In genomic region chr11:78181830-78182357, GRCm38 (mm10) we compare ENCODE assay signal across 10 mouse cellular contexts. TPM values are rescaled to one million over a fixed set of nuclear protein-coding genes. Genes with fewer than 3 reads are reported as not detected.
A peak's percentile ranks its signal among the peaks of the same experiment; 100 is the strongest.
DNase-seq lines count a peak whose midpoint lies in the region; ATAC-seq and TF ChIP-seq lines count a peak whose summit lies in the region.
"Had no signal": no experiment of that assay in that cellular context is flagged by ENCODE, and none has a peak within 500 bp of the region (broad histone marks: within the 10 kb centered on the region; RNA-seq: fewer than 3 reads in every experiment).

No protein-coding gene starts in this region.

- no peak overlapping the region for H3K27ac ChIP-seq in heart, embryonic 13.5 days (replicated peaks)
- peak overlapping the region; percentile 89 for H3K27ac ChIP-seq in MEL (ENCODE audit: control insufficient read depth, low read depth, low read length)
- H3K27ac ChIP-seq in hindbrain, embryonic 14.5 days, result no peak overlapping the region
- H3K27ac ChIP-seq in midbrain, embryonic 12.5 days (replicated peaks), result no peak overlapping the region

- no peaks in the 10 kb centered on the region for H3K27me3 ChIP-seq in heart, embryonic 13.5 days (replicated peaks)
- no peaks in the 10 kb centered on the region for H3K27me3 ChIP-seq in MEL (ENCODE audit: control insufficient read depth in 1 of 2, insufficient read depth in 2 of 2, low read length in 2 of 2)
- peaks cover 3% of the 10 kb centered on the region; the same call in 1 of the 2 replicates for H3K27me3 ChIP-seq in hindbrain, embryonic 14.5 days (ENCODE audit: control insufficient read depth, insufficient read depth, low read length)
- 0 out of 2 replicates have a peak, but pooled peaks cover 3% of the 10 kb centered on the region for H3K27me3 ChIP-seq in midbrain, embryonic 12.5 days

- no peak for ATAC-seq in heart, embryonic 13.5 days (ENCODE audit: extremely low read depth, insufficient number of reproducible peaks, low FRiP score, low TSS enrichment)
- ATAC-seq in hindbrain, embryonic 14.5 days (ENCODE audit: low FRiP score), result no peak
- no peak for ATAC-seq in midbrain, embryonic 12.5 days (ENCODE audit: low FRiP score, low read depth)

- H3K9ac ChIP-seq in heart, embryonic 13.5 days, result peak overlapping the region; percentile 92
- H3K9ac ChIP-seq in MEL (ENCODE audit: control insufficient read depth, low read depth, low read length, poor library complexity, severe bottlenecking), result peak overlapping the region; percentile 91
- H3K9ac ChIP-seq in hindbrain, embryonic 14.5 days, result peak overlapping the region; percentile 86
- H3K9ac ChIP-seq in midbrain, embryonic 12.5 days (replicated peaks), result peak overlapping the region; percentile 81; the same call in 1 of the 2 replicates

- peak overlapping the region; percentile 86 for H3K4me2 ChIP-seq in heart, embryonic 13.5 days
- H3K4me2 ChIP-seq in hindbrain, embryonic 14.5 days (replicated peaks), result peak overlapping the region; percentile 79
- peak overlapping the region; percentile 77 for H3K4me2 ChIP-seq in midbrain, embryonic 12.5 days (replicated peaks)

- H3K4me1 ChIP-seq in heart, embryonic 13.5 days, result peaks cover 49% of the 10 kb centered on the region
- H3K4me1 ChIP-seq in MEL (ENCODE audit: control insufficient read depth in 1 of 2, insufficient read depth in 2 of 2, low read length in 2 of 2), result peaks cover 4 to 16% of the 10 kb centered on the region in 2 experiments; a peak in 3 of 4 replicates
- peaks cover 40% of the 10 kb centered on the region for H3K4me1 ChIP-seq in hindbrain, embryonic 14.5 days (replicated peaks; ENCODE audit: control insufficient read depth, insufficient read depth, low read length)
- H3K4me1 ChIP-seq in midbrain, embryonic 12.5 days, result peaks cover 44% of the 10 kb centered on the region

- peaks cover 34% of the 10 kb centered on the region for H3K36me3 ChIP-seq in heart, embryonic 13.5 days
- H3K36me3 ChIP-seq in MEL (ENCODE audit: control insufficient read depth in 1 of 2, insufficient read depth in 2 of 2, low read length in 2 of 2), result peaks cover 12 to 34% of the 10 kb centered on the region in 2 experiments
- H3K36me3 ChIP-seq in hindbrain, embryonic 14.5 days (replicated peaks; ENCODE audit: control insufficient read depth, insufficient read depth), result peaks cover 34% of the 10 kb centered on the region
- H3K36me3 ChIP-seq in midbrain, embryonic 12.5 days, result peaks cover 30% of the 10 kb centered on the region

- no peaks in the 10 kb centered on the region for H3K9me3 ChIP-seq in heart, embryonic 13.5 days
- H3K9me3 ChIP-seq in MEL (replicated peaks; ENCODE audit: insufficient read depth, low read length), result no peaks in the 10 kb centered on the region
- H3K9me3 ChIP-seq in hindbrain, embryonic 14.5 days (ENCODE audit: control insufficient read depth, low read length), result no peaks in the 10 kb centered on the region
- no peaks in the 10 kb centered on the region for H3K9me3 ChIP-seq in midbrain, embryonic 12.5 days

- TF ChIP-seq RAD21 in MEL (IDR thresholded peaks at IDR 0.05; ENCODE audit: low read depth, low read length), result no peak

- peaks cover 32% of the 10 kb centered on the region for H3K79me2 ChIP-seq in MEL (ENCODE audit: control insufficient read depth, insufficient read depth, low read length, poor library complexity)

- peak in 1 of 2 experiments; percentile 13; a peak in 3 of 4 replicates for TF ChIP-seq POLR2A in MEL (IDR thresholded peaks at IDR 0.05; ENCODE audit: control insufficient read depth in 1 of 2, insufficient read depth in 1 of 2, low read depth in 1 of 2, low read length in 2 of 2, poor library complexity in 1 of 2)

- peak overlapping the region; percentile 73 for H3K4me3 ChIP-seq in heart, embryonic 13.5 days
- peak overlapping the region; percentile 62 to 72 for H3K4me3 ChIP-seq in MEL (ENCODE audit: control insufficient read depth in 1 of 2, insufficient read depth in 1 of 2, low read depth in 2 of 2, low read length in 2 of 2)
- peak overlapping the region; percentile 79 for H3K4me3 ChIP-seq in hindbrain, embryonic 14.5 days (replicated peaks; ENCODE audit: low read length)
- peak overlapping the region; percentile 65 for H3K4me3 ChIP-seq in midbrain, embryonic 12.5 days

- no peak for TF ChIP-seq EP300 in MEL (IDR thresholded peaks at IDR 0.05; ENCODE audit: low read depth in 1 of 2, low read length in 2 of 2)

- no peak for TF ChIP-seq CTCF in MEL (IDR thresholded peaks at IDR 0.05 in 2 of 3, conservative IDR thresholded peaks at IDR 0.05 in 1 of 3; ENCODE audit: control insufficient read depth in 1 of 3, insufficient read depth in 1 of 3, low read depth in 2 of 3, low read length in 3 of 3, poor library complexity in 1 of 3, severe bottlenecking in 1 of 3)

- WGBS in heart, embryonic 13.5 days, result 35% methylated on average over 2 of the region's 2 CpGs
- 44% methylated on average over 2 of the region's 2 CpGs for WGBS in hindbrain, embryonic 14.5 days
- WGBS in midbrain, embryonic 12.5 days, result 54% methylated on average over 2 of the region's 2 CpGs

- no peak for DNase-seq in heart, adult 8-10 months (ENCODE audit: low spot score)
- DNase-seq in MEL (ENCODE audit: low read depth, low spot score), result peak; percentile 52
- no peak for DNase-seq in hindbrain, embryonic 14.5 days (ENCODE audit: low spot score)
- DNase-seq in ovary, adult 18-20 months (ENCODE audit: low spot score), result no peak
- no peak for DNase-seq in kidney, adult 8-10 months
- no peak for DNase-seq in right cerebral cortex, adult 18-20 months
- DNase-seq: cerebellum, postnatal 14 days; lung, postnatal 10 days had no signal

TF ChIP-seq in MEL, 35 proteins besides CTCF, POLR2A, EP300 and RAD21 (continues in another document):
- no peak for TF ChIP-seq TCF12 (IDR thresholded peaks at IDR 0.05; ENCODE audit: low read depth, low read length)
- no peak for TF ChIP-seq CHD2 (IDR thresholded peaks at IDR 0.05; ENCODE audit: low read length)
- TF ChIP-seq POLR2AphosphoS5 (IDR thresholded peaks at IDR 0.05; ENCODE audit: borderline replicate concordance, low read depth, low read length), result no peak
- no peak; the same call in 1 of the 2 replicates for TF ChIP-seq POLR2AphosphoS2 (IDR thresholded peaks at IDR 0.05; ENCODE audit: low read length)
- 0 out of 2 replicates have a peak, but pooled peaks have one; percentile 22 for TF ChIP-seq ZMIZ1 (IDR thresholded peaks at IDR 0.05; ENCODE audit: low read depth, low read length)
- no peak for TF ChIP-seq USF2 (IDR thresholded peaks at IDR 0.05; ENCODE audit: borderline replicate concordance in 1 of 2, insufficient read depth in 1 of 2, low read depth in 1 of 2, low read length in 2 of 2)
- TF ChIP-seq JUND (IDR thresholded peaks at IDR 0.05; ENCODE audit: low read depth, low read length), result no peak
- TF ChIP-seq MAZ (IDR thresholded peaks at IDR 0.05; ENCODE audit: low read depth, low read length), result no peak
- TF ChIP-seq NELFE (IDR thresholded peaks at IDR 0.05; ENCODE audit: low read depth, low read length), result no peak

RNA-seq across cellular contexts. Expression of gene Rpl23a, which starts 1.5 kb away (rescaled TPM):
- 833 and 868 TPM in 2 replicates for polyA plus RNA-seq in heart, embryonic 13.5 days (2015; fragmentation: Nextera tagmentation; extraction: Ambion mirVana)
- total RNA-seq in heart, adult 8-10 months (2022), result 100 to 1,000 TPM; 760 to 870 (median 833) TPM
- 3,920 and 4,112 TPM in 2 replicates for total RNA-seq in MEL (2012; rRNA removed)
- polyA plus RNA-seq in MEL (2012; ENCODE audit: insufficient read depth in 1 of 2, insufficient read length in 2 of 2, low read depth in 1 of 2, low replicate concordance in 2 of 2, missing spikeins in 1 of 2), result 1,000 to 10,000 TPM in 1 of 2 experiments, not detected in 1; 2,892 TPM
- 880 and 1,029 TPM in 2 replicates for polyA plus RNA-seq in hindbrain, embryonic 14.5 days (2014; fragmentation: Nextera tagmentation; extraction: Ambion mirVana)
- polyA plus RNA-seq in midbrain, embryonic 12.5 days (2016; fragmentation: Nextera tagmentation; extraction: Ambion mirVana), result 905 and 958 TPM in 2 replicates

RNA-seq across cellular contexts. Expression of gene Tlcd1, which starts 5.4 kb away (rescaled TPM):
- polyA plus RNA-seq in heart, embryonic 13.5 days (2015; fragmentation: Nextera tagmentation; extraction: Ambion mirVana), result 14.3 and 14.7 TPM in 2 replicates
- total RNA-seq in heart, adult 8-10 months (2022), result 1 to 10 TPM; 2.9 to 7.1 (median 5.0) TPM
- 16.2 and 28.3 TPM in 2 replicates for total RNA-seq in MEL (2012; rRNA removed)
- 10 to 100 TPM in 1 of 2 experiments, not detected in 1; 23.3 TPM for polyA plus RNA-seq in MEL (2012; ENCODE audit: insufficient read depth in 1 of 2, insufficient read length in 2 of 2, low read depth in 1 of 2, low replicate concordance in 2 of 2, missing spikeins in 1 of 2)
- 13.4 and 16.6 TPM in 2 replicates for polyA plus RNA-seq in hindbrain, embryonic 14.5 days (2014; fragmentation: Nextera tagmentation; extraction: Ambion mirVana)
- 6.0 and 8.0 TPM in 2 replicates for polyA plus RNA-seq in midbrain, embryonic 12.5 days (2016; fragmentation: Nextera tagmentation; extraction: Ambion mirVana)

RNA-seq across cellular contexts. Expression of gene Nek8, which starts 5.4 kb away (rescaled TPM):
- 12.7 and 13.2 TPM in 2 replicates for polyA plus RNA-seq in heart, embryonic 13.5 days (2015; fragmentation: Nextera tagmentation; extraction: Ambion mirVana)
- 1 to 10 TPM; 2.0 to 3.2 (median 2.3) TPM for total RNA-seq in heart, adult 8-10 months (2022)
- total RNA-seq in MEL (2012; rRNA removed), result 6.0 and 7.5 TPM in 2 replicates
- polyA plus RNA-seq in MEL (2012; ENCODE audit: insufficient read depth in 1 of 2, insufficient read length in 2 of 2, low read depth in 1 of 2, low replicate concordance in 2 of 2, missing spikeins in 1 of 2), result 10 to 100 TPM in 1 of 2 experiments, not detected in 1; 10.1 TPM
- polyA plus RNA-seq in hindbrain, embryonic 14.5 days (2014; fragmentation: Nextera tagmentation; extraction: Ambion mirVana), result 4.6 and 6.0 TPM in 2 replicates
- 8.2 and 9.4 TPM in 2 replicates for polyA plus RNA-seq in midbrain, embryonic 12.5 days (2016; fragmentation: Nextera tagmentation; extraction: Ambion mirVana)

RNA-seq across cellular contexts. Expression of gene Rab34, which starts 6.3 kb away (rescaled TPM):
- 57.5 and 60.9 TPM in 2 replicates for polyA plus RNA-seq in heart, embryonic 13.5 days (2015; fragmentation: Nextera tagmentation; extraction: Ambion mirVana)
- total RNA-seq in heart, adult 8-10 months (2022), result 1 to 10 TPM; 6.8 to 8.7 (median 8.1) TPM
- 20.8 TPM in 2 replicates for total RNA-seq in MEL (2012; rRNA removed)
- 10 to 100 TPM in 1 of 2 experiments, not detected in 1; 42.9 TPM for polyA plus RNA-seq in MEL (2012; ENCODE audit: insufficient read depth in 1 of 2, insufficient read length in 2 of 2, low read depth in 1 of 2, low replicate concordance in 2 of 2, missing spikeins in 1 of 2)
- 46.4 and 53.2 TPM in 2 replicates for polyA plus RNA-seq in hindbrain, embryonic 14.5 days (2014; fragmentation: Nextera tagmentation; extraction: Ambion mirVana)
- 54.9 and 68.1 TPM in 2 replicates for polyA plus RNA-seq in midbrain, embryonic 12.5 days (2016; fragmentation: Nextera tagmentation; extraction: Ambion mirVana)

RNA-seq across cellular contexts. Expression of gene Proca1, which starts 11.3 kb away (rescaled TPM):
- polyA plus RNA-seq in heart, embryonic 13.5 days (2015; fragmentation: Nextera tagmentation; extraction: Ambion mirVana), result 2.2 and 2.9 TPM in 2 replicates
- total RNA-seq in heart, adult 8-10 months (2022), result 1 to 10 TPM in 2 of 4 experiments, under 1 TPM in 2; 0.62 to 1.6 (median 0.98) TPM
- 0.15 and 0.16 TPM in 2 replicates for total RNA-seq in MEL (2012; rRNA removed)
- polyA plus RNA-seq in MEL (2012; ENCODE audit: insufficient read depth in 1 of 2, insufficient read length in 2 of 2, low read depth in 1 of 2, low replicate concordance in 2 of 2, missing spikeins in 1 of 2), result under 1 TPM in 1 of 2 experiments, not detected in 1; 0.54 TPM
- 1.4 and 2.9 TPM in 2 replicates for polyA plus RNA-seq in hindbrain, embryonic 14.5 days (2014; fragmentation: Nextera tagmentation; extraction: Ambion mirVana)
- polyA plus RNA-seq in midbrain, embryonic 12.5 days (2016; fragmentation: Nextera tagmentation; extraction: Ambion mirVana), result 1.4 and 2.3 TPM in 2 replicates
